Mouse (Mus musculus): ENCODE results near the gene Thap12.

The Thap12 gene

DNA sequence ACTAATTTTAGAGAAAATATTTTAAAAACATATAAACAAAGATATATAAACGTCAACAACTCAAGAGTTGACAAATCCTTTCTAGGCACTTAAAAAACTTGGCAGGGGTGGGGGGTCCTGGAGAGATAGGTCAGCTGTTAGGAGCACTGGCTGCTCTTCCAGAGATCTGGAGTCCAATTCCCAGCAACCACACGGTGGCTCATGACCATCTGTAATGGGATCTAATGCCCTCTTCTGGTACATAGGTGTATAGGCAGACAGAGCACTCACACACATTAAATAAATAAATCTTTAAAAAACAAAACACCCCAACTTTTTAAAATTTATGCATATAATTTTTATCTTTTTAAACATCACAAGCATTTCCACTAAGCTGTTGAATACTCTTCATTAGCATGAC, 5.4 kb upstream of the Thap12 start:
- no peak for DNase-seq (ENCODE audit: low read depth, low spot score)

DNA sequence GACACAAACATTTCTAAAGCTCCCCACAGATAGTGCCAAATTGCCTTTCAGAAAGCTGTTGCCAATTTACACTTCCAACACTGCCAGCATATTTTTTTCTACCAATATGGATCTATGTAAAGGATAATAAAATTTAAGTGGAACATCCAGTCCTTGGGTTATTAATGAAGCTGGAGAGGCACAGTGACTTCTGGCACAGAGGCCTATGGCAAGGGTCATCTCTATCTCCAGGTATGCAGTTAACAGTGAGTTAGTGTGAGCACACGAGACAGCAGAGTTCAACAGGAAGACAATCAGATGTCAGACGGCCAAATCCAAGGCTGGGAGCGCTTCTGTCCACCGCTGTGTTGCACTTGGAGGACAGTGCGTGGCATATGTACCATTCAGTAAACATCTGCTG, 4.9 kb upstream of the Thap12 start:
- no peak for DNase-seq (ENCODE audit: low read depth, low spot score)

DNA sequence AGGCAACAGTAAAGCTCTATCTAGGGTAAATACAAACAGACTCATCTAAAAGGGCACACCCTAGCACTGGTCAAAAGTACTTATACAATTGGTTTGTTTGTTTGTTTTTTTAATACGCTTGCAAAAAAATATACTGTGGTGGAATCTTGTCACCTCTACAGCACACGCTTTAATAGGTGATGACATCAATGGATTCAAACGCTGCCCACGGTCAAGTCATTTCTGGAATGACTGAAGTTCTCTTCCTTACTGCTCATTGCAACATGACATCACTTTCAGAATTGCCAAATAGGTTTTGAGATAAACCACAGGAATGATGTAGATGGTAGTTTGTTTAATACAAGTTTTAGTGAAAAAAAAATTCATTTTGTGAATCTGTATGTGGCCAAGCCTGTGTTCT, 4.3 kb upstream of the Thap12 start:
- DNase-seq (ENCODE audit: low read depth, low spot score) = no peak

DNA sequence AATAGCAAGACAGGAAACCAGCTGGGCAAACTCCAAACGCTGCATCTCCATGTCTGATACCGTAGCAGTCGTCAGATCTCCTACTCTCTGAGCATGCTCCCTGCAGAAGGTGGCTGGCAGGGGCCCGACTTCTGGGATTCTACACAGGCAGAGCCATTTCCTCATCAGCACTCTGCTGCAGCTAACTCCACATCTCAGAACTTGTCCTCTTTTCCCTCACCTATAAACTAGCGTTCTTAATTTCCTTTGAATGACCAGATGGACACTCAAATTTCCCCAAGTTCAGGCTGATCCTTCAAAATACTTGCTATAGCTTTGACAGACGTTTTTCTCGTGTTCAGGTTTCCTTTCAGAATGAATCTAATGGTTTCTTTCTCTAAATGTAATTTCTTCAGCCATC, 1.1 kb upstream of the Thap12 start:
- no peak for DNase-seq (ENCODE audit: low read depth, low spot score)

DNA sequence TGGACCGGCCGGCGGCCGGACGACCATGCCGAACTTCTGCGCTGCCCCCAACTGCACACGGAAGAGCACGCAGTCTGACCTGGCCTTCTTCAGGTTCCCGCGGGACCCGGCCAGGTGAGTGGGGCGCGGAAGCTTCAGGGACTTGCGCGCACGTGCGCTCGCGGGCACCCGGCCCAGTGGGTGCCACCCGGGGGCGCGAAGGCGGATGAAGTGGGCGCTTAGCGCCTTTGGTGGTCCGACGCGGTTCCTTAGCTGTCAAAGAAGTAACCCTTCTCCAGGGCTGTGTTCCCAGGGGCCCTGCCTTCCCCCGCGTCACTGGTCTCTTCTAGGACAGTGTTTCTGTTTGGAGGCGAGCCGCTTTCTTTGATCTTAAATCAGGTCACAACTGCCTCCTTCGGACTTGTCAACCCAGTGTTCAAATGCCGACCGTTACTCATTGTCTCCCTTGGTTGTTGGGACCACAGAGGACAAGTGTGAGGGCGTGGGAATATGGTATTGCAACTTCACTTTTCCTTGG, 520 bp downstream of the Thap12 start:
- no peak for DNase-seq (ENCODE audit: low read depth, low spot score)

DNA sequence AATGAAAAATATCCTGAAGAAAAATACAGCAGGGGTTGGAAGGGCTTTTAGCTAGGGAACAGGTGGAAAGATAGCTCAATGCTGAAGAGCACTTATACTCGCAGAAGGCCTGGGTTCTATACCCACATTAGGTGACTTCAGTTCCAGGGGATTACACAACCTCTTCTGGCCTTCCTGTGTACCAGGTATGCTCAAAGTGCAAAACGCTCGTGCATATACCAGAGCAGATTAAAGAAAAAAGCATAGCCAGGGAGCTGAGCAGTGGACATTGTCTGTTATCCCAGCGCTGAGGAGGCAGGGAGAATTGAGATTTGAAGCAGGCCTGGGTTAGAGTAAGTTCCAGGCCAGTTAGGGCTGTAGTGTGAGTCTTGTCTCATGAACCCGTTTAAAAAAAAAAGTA, 1.4 kb downstream of the Thap12 start:
- no peak for DNase-seq (ENCODE audit: low read depth, low spot score)

DNA sequence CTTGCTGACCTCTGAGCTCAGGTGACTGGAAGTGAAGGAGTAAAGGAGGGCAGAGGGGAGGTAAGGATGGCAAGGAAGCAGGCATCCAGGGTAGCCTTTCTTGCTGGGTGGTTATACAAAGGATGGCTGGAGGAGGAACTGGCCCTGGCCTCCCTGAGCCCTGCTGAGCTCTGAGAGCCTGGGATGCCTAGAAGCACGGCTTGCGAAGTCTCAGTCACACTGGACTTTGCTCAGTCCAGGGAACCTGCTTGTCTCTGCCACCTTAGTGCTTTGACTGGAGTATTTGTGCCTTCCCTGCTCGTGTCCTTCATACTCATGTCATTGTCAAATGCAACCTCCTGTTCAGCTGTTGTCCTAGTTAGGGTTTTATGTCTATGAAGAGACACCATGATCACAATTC, 10.8 kb downstream of the Thap12 start:
- DNase-seq (ENCODE audit: low read depth, low spot score) = no peak

DNA sequence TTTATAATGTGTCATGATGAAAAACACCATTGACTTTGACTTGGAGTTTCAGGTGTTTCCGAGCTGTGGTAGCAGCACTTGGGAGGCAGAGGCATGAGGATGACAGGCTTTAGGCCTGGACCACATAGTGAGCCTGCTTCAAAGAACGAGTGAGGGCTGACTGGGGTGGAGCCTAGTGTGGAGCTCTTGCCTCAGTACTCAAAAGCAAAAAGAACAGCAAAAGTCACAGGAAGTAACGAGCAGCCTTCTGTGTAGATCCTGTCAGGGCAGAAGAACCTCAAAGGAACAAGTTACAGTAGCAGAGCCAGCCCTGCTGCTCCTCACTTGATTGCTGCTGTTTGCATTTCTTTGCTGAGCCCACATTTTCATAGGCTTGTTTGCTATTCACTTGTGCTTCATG, 14.5 kb downstream of the Thap12 start:
- DNase-seq (ENCODE audit: low read depth, low spot score) = no peak

DNA sequence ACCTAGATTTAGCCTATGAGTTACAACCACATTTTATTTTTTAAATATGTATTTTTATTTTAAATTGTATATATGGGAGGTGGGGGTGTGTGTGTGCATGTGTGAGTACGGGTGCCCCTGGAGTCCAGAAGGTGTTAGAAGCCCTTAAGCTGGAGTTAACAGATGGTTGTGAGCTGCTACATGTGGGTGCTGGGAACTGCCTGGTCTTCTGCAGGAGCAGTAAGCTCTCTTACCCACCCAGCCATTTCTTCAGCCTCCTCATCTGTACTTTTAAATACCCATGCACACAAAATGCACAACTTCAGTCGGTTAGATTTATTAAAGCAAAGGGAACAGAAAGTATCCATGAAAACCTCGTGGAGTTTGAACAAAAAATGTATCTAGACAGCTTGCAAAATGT, 16.9 kb downstream of the Thap12 start:
- DNase-seq (ENCODE audit: low read depth, low spot score) = no peak

DNA sequence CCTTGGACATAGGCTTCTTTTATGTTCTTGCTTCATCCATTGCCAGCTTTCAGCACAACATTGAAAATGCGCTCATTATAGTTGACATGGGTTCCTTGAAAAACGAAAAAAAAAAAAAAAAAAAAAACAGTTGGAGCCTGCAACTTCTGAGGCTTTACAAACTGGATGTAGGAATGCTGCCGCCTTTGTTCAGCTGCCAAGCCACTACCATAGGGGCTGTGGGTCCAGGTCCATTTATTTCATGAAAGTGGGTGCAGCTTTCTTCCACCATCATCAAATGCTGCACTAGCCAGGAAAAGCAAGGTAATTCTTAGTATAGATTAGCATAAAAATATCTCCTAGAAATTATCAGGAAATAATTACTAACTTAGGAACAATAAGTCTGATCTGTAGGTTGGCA, 17.8 kb downstream of the Thap12 start:
- DNase-seq (ENCODE audit: low read depth, low spot score) = no peak

DNA sequence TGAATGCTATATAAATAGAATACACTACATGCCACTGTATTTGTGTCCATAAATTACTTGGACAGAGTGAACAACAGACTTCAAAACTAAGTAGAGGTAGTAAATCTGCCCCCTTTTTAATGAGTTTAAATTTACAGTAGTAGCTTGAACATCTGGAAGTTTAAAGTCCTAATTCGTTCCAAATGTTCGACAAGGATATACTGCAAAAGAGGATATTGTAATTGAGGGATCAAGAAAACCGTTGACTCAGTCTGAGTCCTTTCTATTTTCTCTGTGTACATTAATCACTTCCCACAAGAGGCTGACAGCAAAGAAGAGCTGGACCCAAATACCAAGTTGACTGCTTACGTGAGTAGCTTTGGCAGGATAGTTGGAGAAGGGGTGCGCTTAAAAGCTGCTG, 18.3 kb downstream of the Thap12 start:
- no peak for DNase-seq (ENCODE audit: low read depth, low spot score)

DNA sequence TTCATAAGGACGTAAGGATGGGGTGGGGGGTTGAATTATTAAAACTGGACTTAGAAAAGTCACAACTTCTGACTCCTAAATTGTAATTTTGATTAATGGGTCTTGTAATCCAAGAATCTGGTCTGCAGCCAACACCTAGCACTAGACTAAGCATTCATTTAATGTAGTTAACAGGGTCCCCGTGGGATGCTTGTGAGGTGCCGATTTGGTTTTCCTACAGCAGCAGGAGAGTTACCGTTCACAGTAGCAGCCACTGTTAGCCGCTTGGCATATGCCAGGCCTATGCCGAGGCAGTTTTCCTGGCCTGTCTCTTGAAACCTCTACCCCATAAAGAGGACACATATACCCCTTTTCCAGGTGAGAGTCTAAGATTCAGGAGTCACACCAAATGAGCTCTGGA, 18.7 kb downstream of the Thap12 start:
- DNase-seq (ENCODE audit: low read depth, low spot score) = no peak

DNA sequence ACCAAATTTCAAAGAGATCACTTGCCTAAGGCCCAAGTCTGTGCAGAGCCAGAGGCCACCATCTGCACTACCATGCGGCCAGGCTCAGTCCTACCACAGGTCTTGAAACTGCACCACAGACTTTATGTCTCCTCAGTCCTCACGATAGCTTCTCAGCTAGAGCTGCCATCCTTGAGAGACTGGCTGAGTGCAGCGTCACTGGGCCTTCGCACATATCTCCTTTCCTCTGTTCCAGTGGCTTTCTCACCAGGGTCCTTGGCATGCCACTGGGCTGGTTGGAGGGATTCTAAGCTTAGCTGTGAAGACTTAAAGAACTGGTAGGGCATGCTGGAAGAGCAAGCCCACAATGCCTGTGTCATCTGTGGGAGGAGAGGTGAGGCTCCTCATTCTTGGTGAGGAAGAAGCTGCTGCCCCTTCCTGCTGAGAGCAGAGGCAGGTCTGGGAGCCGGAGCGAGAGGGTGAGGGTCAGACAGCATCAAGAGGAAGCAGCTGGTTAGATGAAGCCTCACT, 22.8 kb downstream of the Thap12 start:
- no peak for DNase-seq (ENCODE audit: low read depth, low spot score)

DNA sequence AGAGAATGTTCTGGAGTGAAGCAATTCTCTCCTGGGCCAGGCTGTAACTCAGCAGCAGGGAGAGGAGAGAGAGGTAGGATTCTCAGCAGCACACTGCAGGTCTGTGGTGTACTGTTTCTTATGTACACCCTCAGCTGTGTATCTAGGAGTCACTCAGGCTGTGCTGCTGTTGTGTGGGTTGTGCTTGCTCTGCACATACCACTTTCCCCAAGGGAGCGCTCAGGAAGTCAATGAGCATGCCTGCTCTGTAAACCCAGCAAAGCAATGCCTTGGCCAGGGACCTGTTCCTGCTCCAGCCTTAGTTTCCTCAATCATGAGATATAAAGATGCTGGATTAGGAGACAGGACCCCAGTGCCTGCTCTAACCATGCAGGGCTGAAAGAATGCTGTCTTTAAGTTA, 25.1 kb downstream of the Thap12 start:
- DNase-seq (ENCODE audit: low read depth, low spot score) = no peak

DNA sequence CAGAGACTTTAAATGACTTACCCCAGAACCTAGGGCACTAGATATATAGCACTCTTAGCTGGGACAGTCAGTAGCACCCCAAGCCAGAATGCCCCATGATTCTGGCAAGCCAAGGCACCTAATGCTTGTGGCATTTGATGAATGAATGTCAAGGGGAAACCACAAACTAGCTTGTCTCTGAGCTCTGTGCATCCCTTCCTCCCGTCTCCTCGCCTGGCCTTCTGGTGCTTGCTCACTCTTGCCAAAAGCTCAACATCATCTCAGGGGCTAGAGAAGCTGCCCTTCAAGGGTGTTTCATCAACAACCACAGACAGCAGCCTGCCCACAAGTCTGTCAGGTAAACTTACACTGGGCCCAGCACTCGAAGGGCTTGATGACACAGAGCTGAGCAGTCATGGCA, 25.6 kb downstream of the Thap12 start:
- DNase-seq (ENCODE audit: low read depth, low spot score) = no peak

DNA sequence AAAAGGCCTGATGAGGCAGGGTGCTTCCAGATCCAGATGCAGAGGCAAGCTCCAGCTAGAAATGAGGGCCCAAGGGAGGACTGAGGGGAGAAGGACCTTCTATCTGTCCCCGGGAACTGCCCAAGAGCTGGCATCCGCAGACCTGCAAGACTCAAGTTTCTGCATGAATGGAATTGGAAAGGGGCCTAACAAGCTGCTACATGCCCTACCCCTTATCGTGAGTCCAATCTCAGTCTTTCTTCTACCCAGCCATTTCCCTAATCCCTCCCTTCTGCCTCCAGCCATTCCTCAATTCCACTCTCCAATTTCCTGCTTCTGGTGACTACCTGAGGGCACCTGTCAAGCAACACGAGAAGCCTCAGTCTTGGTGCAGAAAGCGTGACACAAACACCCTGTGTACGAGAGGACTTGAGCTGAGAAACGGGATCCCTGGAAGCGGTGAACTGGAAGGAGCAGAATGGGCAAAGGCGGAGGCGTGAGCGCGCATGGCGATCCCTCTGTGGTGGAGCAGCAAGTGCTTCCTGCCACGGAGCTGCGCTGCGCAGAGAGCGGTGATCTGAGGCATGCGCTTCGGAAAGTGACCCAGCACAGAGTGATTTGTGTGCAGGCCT, 26.9 kb downstream of the Thap12 start:
- no peak for DNase-seq (ENCODE audit: low read depth, low spot score)

DNA sequence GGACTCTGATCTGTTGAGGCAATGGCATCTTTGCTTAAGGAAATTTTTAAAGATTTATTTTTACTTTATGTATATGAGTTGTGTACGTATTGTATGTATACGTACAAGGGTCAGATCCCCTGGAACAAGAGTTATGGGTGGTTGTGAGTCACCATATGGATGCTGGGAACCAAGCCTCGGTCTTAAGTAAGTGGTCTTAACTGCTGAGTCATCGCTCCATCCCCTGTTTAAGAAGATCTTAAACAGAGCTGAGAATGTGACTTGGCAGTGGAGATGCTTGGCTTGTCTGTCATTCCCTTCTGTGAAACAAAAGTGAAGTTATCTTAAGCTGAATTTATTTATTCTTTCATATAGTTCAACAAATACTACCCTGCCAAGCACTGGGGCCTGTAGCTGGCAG, 31.1 kb downstream of the Thap12 start:
- no peak for DNase-seq (ENCODE audit: low read depth, low spot score)

DNA sequence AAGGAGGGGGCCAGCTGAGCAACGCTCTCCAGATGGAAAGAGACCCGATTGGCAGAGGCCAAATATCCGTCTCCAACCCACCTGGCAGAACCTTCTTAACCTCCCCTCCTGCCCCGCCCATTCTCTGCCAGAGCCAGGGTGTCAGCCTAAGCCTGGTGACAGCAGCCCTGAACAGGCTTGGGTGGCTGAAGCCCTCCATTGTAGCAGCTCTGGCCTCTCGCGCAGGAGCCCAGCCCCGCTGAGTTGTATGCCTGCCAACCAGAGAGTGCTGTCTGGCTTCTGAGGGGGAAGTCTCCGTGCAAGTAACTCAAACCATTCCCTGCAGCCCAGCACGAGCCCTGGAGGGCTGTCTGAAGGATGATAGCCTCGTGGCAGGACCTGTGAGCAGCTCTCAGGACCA, 32.0 kb downstream of the Thap12 start:
- no peak for DNase-seq (ENCODE audit: low read depth, low spot score)

DNA sequence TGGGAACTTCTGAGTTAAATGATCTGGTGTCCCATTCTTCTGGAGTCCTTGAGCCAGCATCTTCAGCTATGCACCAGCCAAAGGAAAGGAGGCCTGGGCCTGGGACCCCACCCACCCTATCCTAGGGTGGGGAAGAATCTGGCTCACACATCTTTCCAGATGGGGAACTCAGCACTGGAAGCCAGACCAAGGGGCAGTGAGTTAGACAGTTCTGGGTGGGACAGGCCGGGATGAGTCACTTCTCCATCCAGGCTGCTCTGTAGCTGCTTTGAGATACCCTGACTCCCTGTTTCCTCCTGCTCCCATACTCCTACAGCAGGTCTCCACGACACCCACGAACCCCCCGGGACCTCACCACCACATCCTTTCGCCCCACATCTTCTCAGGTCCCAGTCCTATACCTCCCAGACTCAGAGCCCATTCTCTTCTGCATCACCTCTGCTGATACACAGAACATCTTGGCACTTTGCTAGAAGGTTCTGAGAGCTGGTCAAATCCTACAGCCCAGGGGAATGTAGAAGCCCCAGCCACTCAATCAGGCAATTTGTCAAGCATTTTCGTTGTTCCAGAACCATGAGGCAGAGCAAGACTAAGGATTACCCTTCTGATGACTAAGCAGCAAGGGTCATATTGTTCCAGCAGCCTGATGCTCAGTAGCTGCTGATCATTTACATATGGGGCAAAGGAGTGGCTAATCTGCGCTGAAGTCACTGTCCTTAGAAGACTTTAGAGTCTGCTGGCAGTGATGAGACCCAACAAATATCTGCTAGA, 34.1 kb downstream of the Thap12 start:
- no peak for DNase-seq (ENCODE audit: low read depth, low spot score)

DNA sequence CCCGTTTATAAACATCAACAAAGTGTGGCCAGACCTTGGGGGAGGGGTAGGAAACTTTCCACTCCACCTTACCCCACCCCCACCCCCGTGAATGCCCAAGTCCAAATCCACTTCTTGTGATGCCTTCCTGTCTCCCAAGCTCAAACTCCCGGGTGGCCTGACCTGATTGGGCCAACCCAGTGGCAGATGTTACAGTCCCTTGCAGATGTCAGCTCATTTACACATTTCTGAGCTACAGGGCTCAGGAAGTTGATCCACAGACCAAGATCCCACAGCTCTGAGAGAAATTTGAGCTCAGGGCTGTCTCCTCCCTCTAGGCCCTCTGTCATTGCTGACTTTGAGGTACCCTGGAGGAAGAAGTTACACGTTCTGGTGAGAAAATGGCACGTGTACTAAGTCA, 37.5 kb downstream of the Thap12 start:
- DNase-seq (ENCODE audit: low read depth, low spot score) = no peak

DNA sequence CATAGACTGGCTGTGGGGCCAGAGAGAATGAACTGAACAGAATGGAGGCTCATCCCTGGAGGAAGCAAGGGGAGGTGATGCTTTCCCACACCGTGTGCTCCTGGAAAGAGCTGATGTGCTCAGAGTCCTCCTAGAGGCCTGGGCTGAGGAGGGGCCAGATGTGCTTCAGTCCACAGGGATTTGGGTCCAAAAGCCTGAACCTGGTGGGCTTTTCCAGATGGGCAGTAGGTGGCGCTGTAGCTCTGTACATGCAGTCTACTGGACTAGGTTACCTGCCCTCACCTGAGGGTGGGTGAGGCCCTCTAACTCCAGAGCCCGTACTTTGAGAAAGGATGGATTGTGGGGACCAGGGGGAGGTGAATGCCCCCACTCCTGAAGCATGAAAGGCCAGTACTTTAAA, 40.4 kb downstream of the Thap12 start:
- DNase-seq (ENCODE audit: low read depth, low spot score) = no peak

DNA sequence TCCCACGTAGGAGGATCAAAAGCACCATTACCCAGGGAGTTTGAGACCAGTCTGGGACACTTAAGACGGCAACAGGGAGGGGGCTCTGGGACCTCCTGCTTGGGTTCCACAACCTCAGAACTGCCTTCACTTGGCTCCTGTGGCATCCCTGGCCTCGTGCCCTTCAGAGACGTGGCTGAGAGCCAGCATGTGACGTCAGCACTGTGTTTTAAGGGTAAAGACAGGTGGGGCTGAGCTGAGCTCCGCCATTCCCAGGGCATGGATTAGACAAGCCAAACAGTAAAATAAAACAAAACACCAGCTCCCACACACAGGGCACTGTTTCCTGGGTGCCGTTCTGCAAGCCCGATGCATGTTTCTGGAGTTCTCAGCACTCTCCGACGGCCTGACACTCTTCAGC, 47.5 kb downstream of the Thap12 start:
- DNase-seq (ENCODE audit: low read depth, low spot score) = no peak

DNA sequence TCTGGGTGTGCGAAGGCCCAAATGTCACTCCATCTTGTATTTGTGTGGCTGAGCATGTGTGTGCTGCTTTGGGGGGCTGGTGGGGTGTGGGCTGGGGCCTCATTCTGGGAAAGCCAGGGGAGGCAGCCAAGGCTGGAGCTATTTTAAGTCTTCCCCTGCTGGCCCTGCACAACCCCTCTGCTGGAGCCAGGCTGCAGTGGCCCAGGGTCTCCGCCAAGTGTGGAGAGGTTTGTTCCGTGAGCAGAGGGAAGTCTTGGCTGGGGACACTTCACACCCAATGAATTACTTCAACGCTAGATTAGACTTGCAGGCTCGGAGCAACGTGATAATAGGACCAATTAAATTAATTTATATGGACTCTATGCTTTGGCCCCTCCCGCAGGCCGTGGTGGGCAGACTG, 49.8 kb downstream of the Thap12 start:
- no peak for DNase-seq (ENCODE audit: low read depth, low spot score)
